Mouse (Mus musculus) hindbrain, embryonic 12.5 days (tissue): ENCODE measurements at regions not wholly inside any gene's neighbourhood (a gene's known extent, or its start where the extent isn't known, plus 50 kb on each side); places are given as distances from the start of the nearest gene placed in this dataset.

Source experiments
- ATAC-seq: fragments of 200-750 bp; cut with Nextera tagmentation; 2 replicates; pipeline ENCODE4 v1.8.0; 2017; ENCODE audit warnings: moderate TSS enrichment; ENCODE audit not compliant: low FRiP score
- H3K27ac ChIP-seq: fragments of 300-500 bp; sonication (generic); 2 replicates; pipeline ENCODE4 v1.5.1; 2016; ENCODE audit warnings: mild to moderate bottlenecking
- H3K27me3 ChIP-seq: fragments of 300-500 bp; sonication (generic); 2 replicates; pipeline ENCODE4 v1.6.1; 2016; ENCODE audit warnings: mild to moderate bottlenecking
- H3K36me3 ChIP-seq: fragments of 300-500 bp; sonication (generic); 2 replicates; pipeline ENCODE4 v1.6.1; 2016; ENCODE audit warnings: mild to moderate bottlenecking
- H3K4me1 ChIP-seq: fragments of 300-500 bp; sonication (generic); 2 replicates; pipeline ENCODE4 v1.6.1; 2016
- H3K4me2 ChIP-seq: fragments of 300-500 bp; sonication (generic); replicated peaks from 2 replicates; pipeline ENCODE4 v1.6.1; 2016; ENCODE audit warnings: mild to moderate bottlenecking
- H3K4me3 ChIP-seq: fragments of 300-500 bp; sonication (generic); 2 replicates; pipeline ENCODE4 v1.5.1; 2016; ENCODE audit warnings: mild to moderate bottlenecking
- H3K9ac ChIP-seq: fragments of 300-500 bp; sonication (generic); 2 replicates; pipeline ENCODE4 v1.6.1; 2016; ENCODE audit warnings: mild to moderate bottlenecking, moderate library complexity
- H3K9me3 ChIP-seq: fragments of 300-500 bp; sonication (generic); replicated peaks from 2 replicates; pipeline ENCODE4 v1.6.1; 2016; ENCODE audit warnings: mild to moderate bottlenecking
- WGBS: fragments of 180-500 bp; shearing (Covaris S2); methylation state at CpG from one replicate; pipeline ENCODE4 v1.1.7; 2016; 5-methylcytosine and 5-hydroxymethylcytosine counted together

GRCm38 (mm10) chr5:44416844-44417589 lies 190.6 kb upstream of the Tapt1 start:
- WGBS = 85% methylated on average over 4 of the region's 4 CpGs
- Histone ChIP-seq H3K9ac (no peak overlapping the region), H3K27me3 (no peaks in the 10 kb centered on the region), H3K4me3 (no peak overlapping the region), H3K4me1 (no peaks in the 10 kb centered on the region), H3K27ac (no peak overlapping the region), H3K4me2 (no peak overlapping the region), H3K36me3 (no peaks in the 10 kb centered on the region), H3K9me3 (no peaks in the 10 kb centered on the region)
- ATAC-seq = no peak

DNA sequence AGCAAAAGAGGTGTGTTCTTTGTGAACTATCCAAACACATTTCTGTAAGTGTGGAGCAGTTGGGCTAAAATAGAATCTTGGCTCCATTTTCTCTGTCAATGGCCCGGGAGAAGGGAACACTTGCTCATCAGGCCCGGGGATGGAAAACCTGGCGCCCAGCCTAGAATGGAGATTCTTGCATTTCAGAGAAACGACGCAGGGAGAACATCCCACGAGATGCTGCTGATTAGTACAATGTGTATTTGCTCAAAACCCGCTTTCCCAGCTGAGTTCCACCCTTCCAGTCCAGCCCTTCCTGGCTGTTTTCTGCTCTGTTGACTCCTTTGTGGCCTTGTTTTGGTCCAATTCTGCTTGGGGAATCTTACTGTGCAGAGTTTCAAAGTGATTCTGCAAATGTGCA lies 188.0 kb upstream of the Tapt1 start:
- no peak for ATAC-seq
- Histone ChIP-seq H3K9ac (no peak overlapping the region), H3K4me2 (no peak overlapping the region), H3K27me3 (no peaks in the 10 kb centered on the region), H3K4me1 (no peaks in the 10 kb centered on the region), H3K9me3 (no peaks in the 10 kb centered on the region), H3K36me3 (no peaks in the 10 kb centered on the region), H3K27ac (no peak overlapping the region), H3K4me3 (no peak overlapping the region)
- WGBS = 48% methylated on average over 7 of the region's 7 CpGs

DNA sequence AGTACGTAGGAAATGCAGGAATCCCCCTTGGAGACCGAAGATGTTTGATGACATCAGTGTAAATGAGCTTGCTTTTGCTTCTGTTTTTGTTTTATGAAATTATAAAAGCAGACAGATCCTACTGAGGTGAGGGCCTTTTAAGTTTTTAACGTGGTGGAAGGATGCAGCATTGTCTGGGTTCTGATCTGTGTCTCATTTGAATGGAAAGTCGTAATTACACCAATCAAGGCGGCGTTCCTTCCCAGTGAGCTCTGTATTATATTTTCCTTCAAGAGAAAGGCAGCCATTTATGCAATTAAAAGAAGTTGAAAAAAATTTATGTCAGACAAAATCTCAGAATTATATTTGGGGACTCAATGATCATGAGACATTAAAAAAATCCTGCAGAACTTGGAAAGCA lies 176.9 kb upstream of the Tapt1 start:
- 81% methylated on average over 6 of the region's 6 CpGs for WGBS
- Histone ChIP-seq H3K4me3 (no peak overlapping the region), H3K9me3 (no peaks in the 10 kb centered on the region), H3K4me2 (no peak overlapping the region), H3K36me3 (no peaks in the 10 kb centered on the region), H3K9ac (no peak overlapping the region), H3K27ac (no peak overlapping the region), H3K27me3 (no peaks in the 10 kb centered on the region), H3K4me1 (no peaks in the 10 kb centered on the region)
- ATAC-seq = no peak

DNA sequence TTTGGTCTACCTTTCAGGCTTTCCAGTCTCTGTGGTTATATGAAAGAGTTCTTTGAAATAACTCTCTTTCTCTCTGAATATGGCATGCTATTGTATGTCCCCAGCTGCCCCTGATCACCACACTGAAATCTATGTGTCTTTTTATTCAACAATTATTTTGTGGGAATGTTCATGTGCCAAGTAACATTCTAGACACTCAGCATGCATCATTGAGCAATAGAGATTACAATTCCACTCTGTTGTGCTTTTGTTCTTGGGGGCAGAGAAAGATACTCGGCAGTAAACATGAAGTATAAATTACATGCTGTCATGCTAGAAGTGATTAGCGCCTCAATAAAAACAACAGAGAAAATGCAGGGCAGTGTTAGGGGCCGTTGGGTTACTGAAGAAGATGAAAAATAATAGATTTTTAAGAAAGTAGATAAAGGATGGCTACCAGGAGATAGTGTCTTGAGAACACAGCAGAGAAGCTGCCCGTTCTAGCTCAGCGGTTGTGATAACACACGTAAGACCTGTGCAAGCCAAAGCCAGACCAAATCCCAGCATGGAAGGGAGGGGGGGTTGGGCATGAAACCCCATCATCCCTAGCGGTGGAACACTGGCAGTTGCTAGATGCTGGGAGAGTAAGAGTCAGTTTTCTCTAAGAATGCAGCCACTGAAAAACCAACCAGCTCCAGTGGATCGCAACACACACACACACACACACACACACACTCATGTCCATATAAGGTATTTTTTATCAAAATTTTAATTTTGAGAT lies 174.3 kb upstream of the Tapt1 start:
- WGBS = 81% methylated on average over 8 of the region's 8 CpGs
- H3K4me3 ChIP-seq = no peak overlapping the region
- H3K4me1 ChIP-seq = no peaks in the 10 kb centered on the region
- H3K4me2 ChIP-seq = no peak overlapping the region
- H3K9ac ChIP-seq = no peak overlapping the region
- H3K27ac ChIP-seq = no peak overlapping the region
- no peaks in the 10 kb centered on the region for H3K27me3 ChIP-seq
- no peaks in the 10 kb centered on the region for H3K9me3 ChIP-seq
- H3K36me3 ChIP-seq = no peaks in the 10 kb centered on the region
- no peak for ATAC-seq

DNA sequence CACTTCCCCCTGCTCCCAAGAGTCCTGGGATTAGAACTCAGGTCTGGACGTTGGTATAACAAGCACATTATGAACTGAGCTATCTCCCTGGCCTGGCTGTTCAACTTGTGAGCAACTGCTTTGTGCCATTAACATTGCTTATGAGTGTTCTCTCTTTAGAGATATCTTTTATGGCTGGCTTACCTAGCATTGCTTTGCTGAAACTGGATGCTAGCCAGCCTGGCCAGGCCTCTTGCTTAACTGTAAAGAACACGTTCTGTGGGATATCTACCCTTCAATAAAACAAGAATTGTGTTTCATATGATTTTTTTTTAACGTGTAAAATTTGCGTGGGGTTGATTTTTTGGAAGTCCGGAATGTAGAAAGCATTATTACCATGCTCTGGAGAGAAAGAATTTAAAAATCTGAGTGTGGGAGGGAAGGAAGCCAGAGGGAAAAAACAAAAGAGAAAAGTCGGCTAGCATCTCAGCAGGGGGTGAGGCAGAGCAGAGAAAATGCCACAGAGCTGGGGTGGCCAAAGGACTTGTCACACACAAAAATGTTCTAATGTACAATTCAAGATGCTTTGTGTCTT lies 160.9 kb upstream of the Tapt1 start:
- H3K27ac ChIP-seq = no peak overlapping the region
- H3K4me3 ChIP-seq = no peak overlapping the region
- H3K9ac ChIP-seq = no peak overlapping the region
- no peaks in the 10 kb centered on the region for H3K9me3 ChIP-seq
- ATAC-seq = no peak
- no peaks in the 10 kb centered on the region for H3K27me3 ChIP-seq
- H3K36me3 ChIP-seq = no peaks in the 10 kb centered on the region
- H3K4me1 ChIP-seq = peaks cover 9% of the 10 kb centered on the region; the same call in 1 of the 2 replicates
- WGBS = 54% methylated on average over 6 of the region's 6 CpGs
- no peak overlapping the region for H3K4me2 ChIP-seq

GRCm38 (mm10) chr5:44386176-44386575 lies 159.8 kb upstream of the Tapt1 start:
- 32% methylated on average over 6 of the region's 6 CpGs for WGBS

GRCm38 (mm10) chr5:44383049-44383448 lies 156.6 kb upstream of the Tapt1 start:
- Histone ChIP-seq H3K9ac (no peak overlapping the region), H3K4me3 (no peak overlapping the region), H3K27ac (no peak overlapping the region), H3K4me1 (peaks cover 9% of the 10 kb centered on the region; the same call in 1 of the 2 replicates), H3K27me3 (no peaks in the 10 kb centered on the region), H3K9me3 (no peaks in the 10 kb centered on the region), H3K36me3 (no peaks in the 10 kb centered on the region), H3K4me2 (no peak overlapping the region)
- no peak for ATAC-seq

More at GRCm38 (mm10) chr5:44386176-44386575, 159.8 kb upstream of the Tapt1 start:
- Histone ChIP-seq H3K27ac (peak overlapping the region; percentile 25; the same call in 1 of the 2 replicates), H3K4me3 (no peak overlapping the region), H3K36me3 (no peaks in the 10 kb centered on the region), H3K9ac (no peak overlapping the region), H3K27me3 (no peaks in the 10 kb centered on the region), H3K4me1 (peaks cover 9% of the 10 kb centered on the region; the same call in 1 of the 2 replicates), H3K9me3 (no peaks in the 10 kb centered on the region), H3K4me2 (no peak overlapping the region)
- ATAC-seq = no peak

GRCm38 (mm10) chr5:44370006-44370405 lies 143.6 kb upstream of the Tapt1 start:
- WGBS = 34% methylated on average over 4 of the region's 4 CpGs
- Histone ChIP-seq H3K9me3 (no peaks in the 10 kb centered on the region), H3K4me1 (no peaks in the 10 kb centered on the region), H3K9ac (no peak overlapping the region), H3K27me3 (no peaks in the 10 kb centered on the region), H3K4me2 (no peak overlapping the region), H3K27ac (no peak overlapping the region), H3K36me3 (no peaks in the 10 kb centered on the region), H3K4me3 (no peak overlapping the region)
- ATAC-seq = no peak

GRCm38 (mm10) chr5:44352324-44352723 lies 125.9 kb upstream of the Tapt1 start:
- H3K4me1 ChIP-seq = no peaks in the 10 kb centered on the region
- H3K9me3 ChIP-seq = no peaks in the 10 kb centered on the region
- no peak overlapping the region for H3K4me2 ChIP-seq
- H3K4me3 ChIP-seq = no peak overlapping the region
- no peak overlapping the region for H3K27ac ChIP-seq
- no peak overlapping the region for H3K9ac ChIP-seq
- no peaks in the 10 kb centered on the region for H3K27me3 ChIP-seq
- ATAC-seq = no peak
- 84% methylated on average over 1 of the region's 1 CpGs for WGBS
- no peaks in the 10 kb centered on the region for H3K36me3 ChIP-seq

- no peak for ATAC-seq
- Histone ChIP-seq H3K27ac (no peak overlapping the region), H3K27me3 (no peaks in the 10 kb centered on the region), H3K36me3 (no peaks in the 10 kb centered on the region), H3K9ac (no peak overlapping the region), H3K9me3 (no peaks in the 10 kb centered on the region), H3K4me1 (no peaks in the 10 kb centered on the region), H3K4me2 (no peak overlapping the region), H3K4me3 (no peak overlapping the region)
- 87% methylated on average over 2 of the region's 2 CpGs for WGBS
These were observed 115.1 kb upstream of the Tapt1 start for GRCm38 (mm10) chr5:44341457-44342014.

DNA sequence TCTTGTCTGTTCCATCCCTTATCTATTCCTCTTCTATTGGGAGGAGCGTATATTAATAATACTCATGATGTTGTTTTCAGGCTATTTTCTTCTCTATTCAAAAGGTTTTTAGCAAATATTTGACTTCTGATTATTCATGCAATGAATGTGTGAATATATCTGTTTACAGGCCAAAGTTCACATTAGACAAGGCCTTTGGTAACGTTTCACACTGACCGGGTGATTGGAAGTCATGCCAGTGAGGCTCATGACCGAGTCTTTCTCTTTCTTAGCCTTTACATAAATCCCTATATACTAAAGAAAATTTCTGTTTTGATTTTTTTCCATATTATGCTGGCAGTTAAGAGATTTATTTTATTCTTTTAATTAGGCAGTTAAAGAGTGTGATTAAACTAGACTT lies 112.2 kb upstream of the Tapt1 start:
- WGBS = 88% methylated on average over 4 of the region's 4 CpGs
- ATAC-seq = no peak

DNA sequence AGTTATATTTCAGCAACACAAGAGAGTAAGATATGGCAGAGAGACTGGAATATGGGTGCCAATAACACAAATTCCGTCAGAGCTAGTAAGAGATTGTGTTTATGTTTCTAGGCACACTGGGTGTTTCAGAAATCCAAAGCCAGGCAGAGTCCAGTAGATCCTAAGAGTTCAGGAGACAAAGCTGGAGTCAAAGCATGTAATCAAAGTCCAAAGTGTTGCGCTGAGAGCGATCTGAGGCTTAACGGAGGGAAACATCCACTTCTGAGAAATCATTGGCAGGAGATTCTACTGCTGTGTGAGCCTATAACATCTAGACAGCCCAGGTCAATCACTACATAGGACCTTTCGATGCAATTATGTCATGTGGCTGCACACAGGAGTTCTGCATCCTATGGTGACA lies 109.3 kb upstream of the Tapt1 start:
- H3K9ac ChIP-seq = no peak overlapping the region
- WGBS = 90% methylated on average over 5 of the region's 5 CpGs
- no peak for ATAC-seq
- no peak overlapping the region for H3K27ac ChIP-seq
- no peaks in the 10 kb centered on the region for H3K27me3 ChIP-seq
- no peaks in the 10 kb centered on the region for H3K4me1 ChIP-seq
- no peaks in the 10 kb centered on the region for H3K36me3 ChIP-seq
- no peak overlapping the region for H3K4me2 ChIP-seq
- H3K4me3 ChIP-seq = no peak overlapping the region
- no peaks in the 10 kb centered on the region for H3K9me3 ChIP-seq

More for the DNA sequence above, 112.2 kb upstream of the Tapt1 start:
- H3K9ac ChIP-seq = no peak overlapping the region
- no peaks in the 10 kb centered on the region for H3K4me1 ChIP-seq
- H3K36me3 ChIP-seq = no peaks in the 10 kb centered on the region
- no peaks in the 10 kb centered on the region for H3K9me3 ChIP-seq
- H3K27me3 ChIP-seq = no peaks in the 10 kb centered on the region
- no peak overlapping the region for H3K4me2 ChIP-seq
- H3K27ac ChIP-seq = no peak overlapping the region
- H3K4me3 ChIP-seq = no peak overlapping the region
